Mouse (Mus musculus): ENCODE results near the gene Fgf15.

DNA sequence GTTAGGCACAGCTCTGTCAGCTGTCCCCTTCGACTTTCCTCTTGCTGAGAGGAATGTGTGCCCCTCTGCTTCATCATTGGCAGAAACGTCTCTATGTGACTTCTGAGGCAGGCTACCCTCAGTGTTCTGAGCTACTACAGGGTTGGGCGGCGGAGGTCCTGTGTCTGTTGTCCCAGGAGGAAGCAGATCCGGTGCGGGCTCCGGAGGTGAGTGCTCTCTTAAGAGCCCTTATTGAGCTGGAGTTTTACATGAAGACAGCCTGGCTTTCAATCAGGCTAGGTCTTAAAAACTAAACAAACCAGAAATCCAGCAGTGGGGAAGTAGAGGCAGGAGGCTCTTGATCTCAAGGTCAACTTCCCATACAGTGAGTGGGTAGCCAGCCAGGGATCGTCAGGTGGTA is 28.7 kb upstream of the Fgf15 start:
- TF ChIP-seq POLR2A (IDR thresholded peaks at IDR 0.05; ENCODE audit: borderline replicate concordance, insufficient read depth, low read length), result no peak
- TF ChIP-seq CTCF (IDR thresholded peaks at IDR 0.05; ENCODE audit: borderline replicate concordance, insufficient read depth, low read depth, low read length), result no peak

All from cerebellum, adult 2 months (tissue).